Mouse (Mus musculus): ENCODE measurements at regions not wholly inside any gene's neighbourhood (a gene's known extent, or its start where the extent isn't known, plus 50 kb on each side); places are given as distances from the start of the nearest gene placed in this dataset.

DNA sequence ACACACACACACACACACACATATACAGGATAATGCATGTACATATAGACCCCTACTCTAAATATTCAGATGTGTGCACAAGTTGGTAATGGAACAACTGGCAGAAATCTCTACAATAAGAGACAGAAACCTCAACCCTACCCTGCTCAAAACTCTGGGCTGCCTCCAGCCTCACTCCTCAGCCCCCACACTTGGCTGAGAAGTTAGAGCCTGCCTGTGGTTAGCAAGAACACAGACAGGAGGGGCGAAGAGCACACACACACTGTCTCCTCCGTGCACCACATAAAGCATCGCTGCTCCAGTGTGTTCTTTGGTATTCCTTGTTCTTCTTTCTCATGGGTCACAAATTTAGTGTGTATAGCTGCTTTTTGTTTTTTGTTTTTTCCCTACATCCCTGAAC lies 382.0 kb upstream of the Sox9 start:
- in situ Hi-C loops (cut with MboI, MseI), result no loop called here

DNA sequence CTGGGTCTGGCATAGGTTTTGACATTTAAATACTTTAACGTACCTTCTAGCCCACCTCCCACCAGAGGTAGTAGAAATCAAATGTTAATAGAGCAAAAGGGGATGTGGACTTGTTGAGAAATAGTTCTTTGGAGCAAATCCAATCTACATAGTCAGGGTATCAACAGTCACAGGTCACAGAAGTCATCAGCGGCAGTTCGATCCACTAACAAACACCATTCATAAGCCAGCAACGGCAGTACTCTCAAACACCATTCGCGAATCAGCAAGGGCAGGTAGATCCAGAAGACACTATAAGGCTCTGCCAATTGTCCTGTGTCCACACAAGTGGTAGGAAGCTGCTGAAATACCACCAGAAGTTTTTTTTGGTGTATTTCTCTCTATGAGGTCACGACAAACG lies 374.3 kb upstream of the Sox9 start:
- in situ Hi-C loops (cut with MboI, MseI), result no loop called here

DNA sequence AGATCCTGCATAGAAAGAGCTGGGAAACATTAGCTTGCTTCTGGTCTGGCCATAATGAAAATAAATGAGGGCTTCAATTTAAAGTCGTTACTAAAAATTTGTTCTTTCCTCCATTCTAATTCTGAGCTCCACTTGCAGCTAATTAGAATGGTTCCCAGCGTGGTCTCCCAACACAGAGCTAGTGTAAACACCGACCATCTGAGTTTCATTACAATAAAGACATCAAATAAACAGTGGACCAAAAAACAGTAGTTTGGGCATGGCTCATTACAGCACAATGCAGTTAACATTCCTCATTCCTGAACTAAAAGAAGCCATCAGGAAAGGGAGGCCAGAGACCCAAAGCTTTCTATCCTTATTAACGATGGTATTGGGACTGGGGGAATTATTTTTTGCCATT lies 369.6 kb upstream of the Sox9 start:
- in situ Hi-C loops (cut with MboI, MseI), result no loop called here

DNA sequence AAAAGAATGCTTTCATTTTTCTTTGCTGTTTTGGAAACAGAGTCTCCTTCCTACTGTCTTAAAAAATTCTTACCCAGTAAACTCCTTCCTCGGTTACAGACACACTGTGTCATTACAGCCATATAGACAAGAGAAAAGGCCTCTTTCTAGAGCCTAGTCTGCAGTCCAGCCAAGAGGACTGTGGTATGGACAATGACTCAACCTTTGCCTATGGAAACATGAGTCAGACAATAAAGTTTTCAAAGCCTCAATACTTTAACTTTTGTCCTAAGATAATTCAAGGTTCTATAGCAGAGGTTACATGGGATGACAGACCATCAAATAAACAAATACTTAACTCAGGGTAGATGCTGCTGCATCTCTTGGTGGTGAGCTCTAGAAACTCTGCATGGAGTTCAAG lies 339.4 kb upstream of the Sox9 start:
- in situ Hi-C loops (cut with MboI, MseI), result loop anchor here (10.0 kb wide), 1 partner anchor 422 kb away; no protein-coding TSS in a partner anchor

- in situ Hi-C loops (cut with MboI, MseI), result loop anchor here (10.0 kb wide), 1 partner anchor 421 kb away; no protein-coding TSS in a partner anchor
Observed at GRCm38 (mm10) chr11:112443890-112444289, 338.1 kb upstream of the Sox9 start.

- in situ Hi-C loops (cut with MboI, MseI), result loop anchor here (10.0 kb wide), 1 partner anchor 415 kb away; no protein-coding TSS in a partner anchor
Observed at GRCm38 (mm10) chr11:112449632-112450031, 332.4 kb upstream of the Sox9 start.

DNA sequence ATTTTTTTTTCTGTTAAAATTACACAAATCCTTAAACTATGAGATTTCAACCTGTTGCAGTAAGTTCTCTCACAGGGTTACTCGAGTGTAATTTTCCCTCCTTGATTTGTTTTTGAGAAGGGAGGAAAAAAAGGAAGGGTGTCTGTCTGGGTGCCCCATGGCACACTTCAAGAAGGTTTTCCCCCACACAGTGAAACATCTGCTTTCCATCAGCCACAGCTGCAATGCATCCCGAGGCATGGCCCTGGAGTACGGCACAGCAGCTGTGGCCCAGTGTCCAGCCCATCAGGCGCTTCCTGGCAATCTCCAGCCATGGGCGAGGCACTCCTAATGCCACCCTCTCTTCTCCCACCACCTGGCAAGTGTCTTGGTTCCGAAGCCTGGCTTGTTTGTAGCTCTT lies 331.8 kb upstream of the Sox9 start:
- in situ Hi-C loops (cut with MboI, MseI), result no loop called here

- in situ Hi-C loops (cut with MboI, MseI), result no loop called here
Observed at GRCm38 (mm10) chr11:112458075-112458474, 323.9 kb upstream of the Sox9 start.

GRCm38 (mm10) chr11:112463121-112463520 lies 318.9 kb upstream of the Sox9 start:
- in situ Hi-C loops (cut with MboI, MseI), result no loop called here

DNA sequence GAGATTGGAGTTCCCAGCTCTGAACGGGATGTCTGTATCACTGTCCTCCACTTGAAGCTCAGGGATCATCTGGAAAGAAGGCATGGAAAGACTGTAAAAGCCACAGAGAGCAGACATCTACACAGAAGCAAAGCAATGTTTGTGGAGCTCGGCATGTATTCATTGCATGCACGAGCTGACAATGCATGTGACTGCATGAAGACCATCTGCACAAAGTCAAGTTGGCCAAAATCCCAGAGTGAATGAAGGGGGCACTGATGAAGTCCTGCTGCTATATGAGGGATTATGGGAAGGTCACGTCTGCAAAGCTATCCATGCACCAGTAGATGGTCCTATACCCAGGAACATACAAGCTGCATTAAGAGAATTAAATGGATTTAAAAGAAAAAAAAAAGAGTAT lies 317.6 kb upstream of the Sox9 start:
- in situ Hi-C loops (cut with MboI, MseI), result no loop called here

GRCm38 (mm10) chr11:112470336-112470735 lies 311.7 kb upstream of the Sox9 start:
- in situ Hi-C loops (cut with MboI, MseI), result no loop called here

DNA sequence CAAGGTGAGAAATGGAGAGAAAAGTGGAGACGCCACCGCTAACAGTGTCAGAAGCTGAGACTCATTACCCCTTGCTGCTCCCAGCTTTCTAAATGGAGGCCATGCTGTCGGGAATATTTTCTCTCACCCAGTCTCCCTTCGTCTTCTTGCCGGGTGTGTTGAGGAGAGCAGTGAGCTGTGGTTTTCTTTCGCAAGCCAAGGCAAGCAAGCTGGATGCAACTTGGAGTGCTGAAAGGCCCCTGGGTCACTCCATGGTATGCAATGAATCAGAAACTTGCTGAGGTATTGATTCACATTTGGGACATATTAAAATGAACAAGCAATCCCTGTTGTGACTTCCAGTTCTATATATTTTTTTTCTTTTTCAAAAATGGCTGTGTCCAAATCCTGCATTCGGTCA lies 308.8 kb upstream of the Sox9 start:
- in situ Hi-C loops (cut with MboI, MseI), result no loop called here

- in situ Hi-C loops (cut with MboI, MseI), result no loop called here
Observed at GRCm38 (mm10) chr11:112473681-112474080, 308.3 kb upstream of the Sox9 start.

- in situ Hi-C loops (cut with MboI, MseI), result no loop called here
Observed at GRCm38 (mm10) chr11:112480360-112480759, 301.7 kb upstream of the Sox9 start.

DNA sequence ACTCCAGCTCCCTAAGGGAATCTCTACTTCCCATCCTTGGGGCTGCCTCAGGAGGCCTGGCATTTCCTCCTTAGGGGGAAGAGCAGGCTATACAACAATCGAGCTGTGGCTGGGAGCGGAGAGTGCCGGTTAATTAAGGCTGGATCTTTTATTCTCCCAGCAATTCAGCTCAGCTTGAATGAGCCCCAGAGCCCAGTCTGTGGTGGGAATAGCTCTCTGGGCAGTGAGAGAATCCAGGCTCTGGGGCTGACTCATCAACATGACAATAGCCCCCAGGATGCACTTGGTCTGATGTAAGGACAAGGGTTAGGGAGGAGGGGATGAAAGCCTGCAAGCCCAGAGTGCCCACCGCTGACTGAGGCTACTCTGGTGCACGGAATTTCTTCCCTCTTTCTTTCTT lies 280.2 kb upstream of the Sox9 start:
- in situ Hi-C loops (cut with MboI, MseI), result no loop called here

GRCm38 (mm10) chr11:112519076-112519475 lies 262.9 kb upstream of the Sox9 start:
- in situ Hi-C loops (cut with MboI, MseI), result no loop called here

DNA sequence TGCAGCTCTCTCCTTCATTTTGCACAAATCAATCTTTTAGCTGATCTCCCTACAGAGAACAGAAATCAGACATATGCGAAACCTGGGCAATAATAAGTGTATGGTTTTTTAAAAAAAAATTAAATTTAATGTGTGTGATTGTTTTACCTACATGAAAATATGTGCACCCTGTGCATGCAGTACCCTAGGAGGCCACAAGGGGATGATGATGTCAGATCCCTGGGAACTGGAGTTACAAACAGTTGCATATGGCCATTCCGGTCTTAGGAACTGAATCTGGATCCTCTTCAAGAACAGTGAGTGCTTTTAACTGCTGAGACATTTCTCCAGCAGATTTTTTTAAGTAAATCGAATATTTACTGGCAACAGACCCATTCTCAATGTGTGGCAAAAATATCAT lies 257.0 kb upstream of the Sox9 start:
- in situ Hi-C loops (cut with MboI, MseI), result no loop called here

DNA sequence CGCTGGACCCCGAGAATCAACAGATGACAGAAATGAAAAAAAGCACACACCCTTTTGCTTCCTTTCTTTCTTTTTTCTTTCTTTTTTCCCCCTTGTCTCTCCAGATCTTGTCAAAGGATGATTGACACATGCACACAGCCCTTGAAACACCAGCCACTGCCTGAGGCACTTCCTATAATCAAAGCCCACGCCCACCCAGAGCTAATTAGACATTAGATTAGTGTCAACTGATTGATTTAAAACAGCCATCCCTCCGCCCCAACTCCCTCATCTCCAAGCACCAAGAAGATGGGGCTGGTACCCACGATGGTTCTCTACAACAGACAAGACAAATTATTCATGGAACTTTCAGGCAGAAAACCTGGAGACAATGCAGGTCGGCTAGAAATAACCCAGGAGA lies 239.5 kb upstream of the Sox9 start:
- in situ Hi-C loops (cut with MboI, MseI), result no loop called here

DNA sequence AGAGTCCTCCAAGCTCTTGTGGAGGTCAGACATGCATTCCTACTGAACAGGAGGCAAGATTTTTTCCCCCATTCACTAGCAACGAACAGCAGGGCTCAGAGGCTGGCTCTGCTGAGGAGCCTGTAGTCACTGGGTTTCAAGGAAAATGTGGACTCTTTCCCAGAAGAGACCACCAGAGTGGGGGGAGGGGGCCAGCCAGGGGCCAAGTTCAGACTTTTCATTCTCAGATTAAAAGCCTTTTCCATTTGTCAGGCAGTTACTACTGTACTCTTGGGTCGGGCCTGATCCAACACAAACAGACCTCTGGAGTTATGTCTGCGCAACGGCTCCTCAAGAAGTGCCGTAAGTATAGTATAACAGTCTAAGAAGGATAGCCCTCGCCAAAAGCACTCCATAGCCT lies 238.6 kb upstream of the Sox9 start:
- in situ Hi-C loops (cut with MboI, MseI), result no loop called here

GRCm38 (mm10) chr11:112545231-112546010 lies 236.6 kb upstream of the Sox9 start:
- in situ Hi-C loops (cut with MboI, MseI), result no loop called here

DNA sequence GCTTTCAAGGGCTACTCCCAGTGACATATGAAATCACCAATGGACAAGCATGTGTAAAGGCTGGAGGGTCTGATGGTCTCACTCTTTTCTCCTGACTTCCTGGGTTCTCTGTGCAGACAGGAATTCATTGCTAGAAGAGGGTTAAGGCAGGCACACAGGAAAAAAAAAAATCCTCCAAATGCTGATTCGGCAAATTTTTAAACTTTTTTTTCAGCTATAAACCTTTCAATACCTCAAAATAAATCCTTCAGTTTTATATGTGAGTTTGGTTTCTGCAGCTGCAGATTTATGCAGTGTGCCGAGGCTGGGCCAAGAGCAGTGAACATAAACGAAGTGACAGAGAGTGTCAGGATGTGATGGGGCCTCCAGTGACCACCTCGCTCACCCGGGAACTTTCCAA lies 235.9 kb upstream of the Sox9 start:
- in situ Hi-C loops (cut with MboI, MseI), result no loop called here

GRCm38 (mm10) chr11:112552838-112553237 lies 229.2 kb upstream of the Sox9 start:
- in situ Hi-C loops (cut with MboI, MseI), result no loop called here

DNA sequence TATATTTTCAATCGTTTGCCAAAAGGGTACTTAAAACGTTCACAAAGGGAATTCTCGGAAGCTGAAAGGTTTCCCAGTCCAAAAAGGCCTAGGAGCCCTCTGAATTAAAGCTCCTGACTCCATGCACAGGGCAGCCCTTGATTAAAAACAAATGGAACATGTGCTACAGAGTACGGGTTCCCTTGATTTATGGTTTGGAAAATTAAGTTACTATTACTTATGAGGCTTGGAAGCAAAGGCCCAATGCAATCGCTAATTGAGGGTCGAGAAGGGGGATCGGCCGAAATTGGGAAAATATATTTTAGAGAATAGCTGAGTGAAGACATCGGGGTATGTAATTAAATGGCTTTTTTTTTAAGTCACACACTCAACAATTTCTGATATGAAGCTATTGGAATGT lies 219.0 kb upstream of the Sox9 start:
- in situ Hi-C loops (cut with MboI, MseI), result no loop called here

DNA sequence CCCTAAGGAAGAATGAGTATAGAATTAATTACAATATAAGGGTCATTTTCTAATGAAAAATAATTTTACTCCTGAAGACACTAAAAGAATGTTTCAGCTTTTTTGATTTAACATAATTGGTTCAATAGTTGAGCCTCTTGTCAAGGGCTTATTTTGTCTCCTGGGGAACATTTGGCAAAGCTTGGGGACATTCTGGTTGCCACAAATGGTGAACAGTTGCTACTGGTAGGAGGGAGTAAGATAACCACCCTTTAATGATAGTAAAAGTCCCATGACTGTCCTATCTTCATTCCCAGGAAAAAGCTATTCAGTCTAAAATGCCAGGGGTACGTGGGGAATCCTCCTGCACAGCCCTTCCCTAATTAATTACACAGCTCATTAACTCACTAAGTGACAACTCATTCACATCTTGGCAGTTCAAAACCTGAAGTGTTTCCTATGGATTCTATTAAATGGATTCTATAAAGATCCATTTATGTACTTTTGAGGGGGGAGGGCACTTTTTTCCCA lies 217.3 kb upstream of the Sox9 start:
- in situ Hi-C loops (cut with MboI, MseI), result no loop called here

All from T-helper 2 cell (primary cell).